Mouse (Mus musculus) megakaryocyte-erythroid progenitor cell, adult 5-6 weeks (primary cell): ENCODE results near the gene Smok2b. TPM values are rescaled to one million over a fixed set of nuclear protein-coding genes. Genes with fewer than 3 reads are reported as not detected.
"Not testable (repeated sequence)": the region's sequence is repeated elsewhere in the genome, so short reads cannot be mapped to it uniquely, and the experiment has no call there.

Experiments
- ATAC-seq: replicated peaks from 2 replicates; pipeline ENCODE4 v1.8.0; 2016; ENCODE audit warnings: mild to moderate bottlenecking, inconsistent platforms; ENCODE audit not compliant: severe bottlenecking, poor library complexity, low FRiP score, low TSS enrichment
- total RNA-seq, 2 experiments: library from RNA; stranded (forward) in 1 of 2; stranded (reverse) in 1 of 2; fragments of 200-1000, 215-1000 nt in 1 of 2; fragments of >200 nt in 1 of 2; fragmentation: Nextera tagmentation in 1 of 2; gene quantifications; 2 replicates each; pipeline ENCODE4 v1.2.3; 2014 to 2017

Smok2b gene
- total RNA-seq (2014; fragmentation: Nextera tagmentation), result not detected in 2 replicates
- not detected in 2 replicates for total RNA-seq (2017)

GRCm38 (mm10) chr17:13229957-13230356 is at the start of gene Smok2b:
TSS of gene Smok2b (plus strand) at chr17:13230257.
- ATAC-seq, result not testable (repeated sequence)

GRCm38 (mm10) chr17:13180491-13180890 is 49.6 kb upstream of the Smok2b start:
- ATAC-seq, result not testable (repeated sequence)

GRCm38 (mm10) chr17:13182712-13183111 is 47.3 kb upstream of the Smok2b start:
- ATAC-seq, result not testable (repeated sequence)

- ATAC-seq, result not testable (repeated sequence)
Measured at GRCm38 (mm10) chr17:13184514-13184913, 45.5 kb upstream of the Smok2b start.

- ATAC-seq, result not testable (repeated sequence)
Measured at GRCm38 (mm10) chr17:13186541-13186940, 43.5 kb upstream of the Smok2b start.

- ATAC-seq, result not testable (repeated sequence)
Measured at GRCm38 (mm10) chr17:13187621-13188020, 42.4 kb upstream of the Smok2b start.

GRCm38 (mm10) chr17:13188846-13189245 is 41.2 kb upstream of the Smok2b start:
- not testable (repeated sequence) for ATAC-seq

GRCm38 (mm10) chr17:13190836-13191583 is 39.0 kb upstream of the Smok2b start:
- ATAC-seq, result not testable (repeated sequence)

GRCm38 (mm10) chr17:13196486-13196885 is 33.6 kb upstream of the Smok2b start:
- not testable (repeated sequence) for ATAC-seq

- ATAC-seq, result not testable (repeated sequence)
Measured at GRCm38 (mm10) chr17:13198812-13199211, 31.2 kb upstream of the Smok2b start.

- not testable (repeated sequence) for ATAC-seq
Measured at GRCm38 (mm10) chr17:13199880-13200409, 30.1 kb upstream of the Smok2b start.

- ATAC-seq, result not testable (repeated sequence)
Measured at GRCm38 (mm10) chr17:13201551-13201950, 28.5 kb upstream of the Smok2b start.

GRCm38 (mm10) chr17:13202453-13203107 is 27.5 kb upstream of the Smok2b start:
- not testable (repeated sequence) for ATAC-seq

GRCm38 (mm10) chr17:13205247-13205646 is 24.8 kb upstream of the Smok2b start:
- not testable (repeated sequence) for ATAC-seq

GRCm38 (mm10) chr17:13206491-13206890 is 23.6 kb upstream of the Smok2b start:
- no peak for ATAC-seq

- not testable (repeated sequence) for ATAC-seq
Measured at GRCm38 (mm10) chr17:13208460-13208859, 21.6 kb upstream of the Smok2b start.

- no peak for ATAC-seq
Measured at GRCm38 (mm10) chr17:13212136-13212850, 17.8 kb upstream of the Smok2b start.

GRCm38 (mm10) chr17:13214169-13214568 is 15.9 kb upstream of the Smok2b start:
- no peak for ATAC-seq

- no peak for ATAC-seq
Measured at GRCm38 (mm10) chr17:13215595-13215994, 14.5 kb upstream of the Smok2b start.

GRCm38 (mm10) chr17:13220888-13221287 is 9.2 kb upstream of the Smok2b start, which contains the start of gene Smok2a:
TSS of gene Smok2a (plus strand) at chr17:13221188.
- ATAC-seq, result no peak
